Mouse (Mus musculus) urinary bladder, adult 2 months (tissue): ENCODE measurements around the gene Mfsd14a. TPM values are rescaled to one million over a fixed set of nuclear protein-coding genes. Genes with fewer than 3 reads are reported as not detected.
A peak's percentile ranks its signal among the peaks of the same experiment; 100 is the strongest.

Source experiments
- DNase-seq: peaks from one replicate; pipeline ENCODE4 v3.0.0; 2022; ENCODE audit warnings: low spot score
- polyA plus RNA-seq: library from polyadenylated mRNA; depleted of rRNA; stranded (reverse); fragments of >200 nt; gene quantifications from 2 replicates; pipeline ENCODE4 v1.2.3, GENCODE M21; 2012; rRNA removed

The Mfsd14a gene
- polyA plus RNA-seq, 1 experiment, result 49.0 TPM

- DNase-seq, result no peak
Measured at GRCm38 (mm10) chr3:116599705-116600104, 62.8 kb downstream of the Mfsd14a start.

DNA sequence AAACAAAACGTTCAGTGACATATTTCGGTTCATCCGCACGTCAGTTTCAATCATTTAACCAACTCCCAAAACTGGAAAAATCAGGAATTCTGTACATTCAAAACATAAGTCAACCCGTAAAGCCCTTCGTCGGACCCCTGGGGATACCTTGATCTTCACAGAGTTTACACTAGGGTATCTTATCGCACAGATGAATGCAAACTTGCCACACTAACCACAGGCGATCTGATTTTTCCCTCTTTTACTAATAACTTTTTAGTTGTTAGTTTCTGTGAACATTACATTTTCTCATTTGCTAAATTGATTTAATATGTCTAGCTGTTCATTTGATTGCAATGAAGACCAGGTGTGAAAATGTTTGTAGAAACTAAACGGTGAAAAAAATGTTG is 66.9 kb downstream of the Mfsd14a start:
- no peak for DNase-seq

GRCm38 (mm10) chr3:116594728-116595602 is 67.5 kb downstream of the Mfsd14a start, which contains the start of gene Sass6:
TSS of gene Sass6 (plus strand) at chr3:116594982.
- peak; percentile 95 for DNase-seq

- DNase-seq, result no peak
Measured at GRCm38 (mm10) chr3:116594076-116594727, 68.3 kb downstream of the Mfsd14a start.

DNA sequence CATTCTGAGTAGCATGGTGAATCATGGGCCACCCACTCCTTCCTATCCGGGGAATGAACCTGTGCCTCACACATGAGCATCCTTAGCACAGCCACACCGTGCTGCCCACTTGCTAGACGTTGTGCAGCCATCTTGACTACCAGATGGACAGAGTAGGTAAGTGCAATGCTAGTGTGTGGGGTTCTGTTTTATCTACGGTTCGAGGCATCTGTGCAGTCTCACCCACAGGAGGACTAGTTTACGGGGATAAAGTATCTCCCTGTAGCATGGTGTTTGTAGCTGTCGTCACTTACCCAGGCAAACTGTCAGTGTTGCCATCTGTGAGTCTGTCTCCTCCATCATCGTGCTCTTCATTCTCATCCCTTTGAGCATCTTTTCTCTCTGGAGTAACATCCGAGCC is 80.3 kb downstream of the Mfsd14a start:
- no peak for DNase-seq

Other genes with a start within 250 kb of the Mfsd14a start
- 6.3 and 6.6 TPM in 2 replicates for gene Cdc14a, start 238.6 kb downstream of the Mfsd14a start, polyA plus RNA-seq
- 40.4 and 42.2 TPM in 2 replicates for gene Rtca, start 154.5 kb downstream of the Mfsd14a start, polyA plus RNA-seq
- gene Dbt, start 149.6 kb downstream of the Mfsd14a start, polyA plus RNA-seq, result 21.2 and 22.7 TPM in 2 replicates
- 0.32 and 0.50 TPM in 2 replicates for gene Lrrc39, start 99.7 kb downstream of the Mfsd14a start, polyA plus RNA-seq
- 3.2 and 3.9 TPM in 2 replicates for gene Sass6, start 67.7 kb downstream of the Mfsd14a start, polyA plus RNA-seq
- gene Trmt13, start 48.1 kb downstream of the Mfsd14a start, polyA plus RNA-seq, result 23.2 and 23.3 TPM in 2 replicates
- gene Gm43191, start 18.6 kb upstream of the Mfsd14a start, polyA plus RNA-seq, result not detected in 2 replicates
- gene Slc35a3, start 50.2 kb upstream of the Mfsd14a start, polyA plus RNA-seq, result 14.3 and 17.1 TPM in 2 replicates
- 17.3 and 27.2 TPM in 2 replicates for gene Agl, start 145.5 kb upstream of the Mfsd14a start, polyA plus RNA-seq
- gene Frrs1, start 196.8 kb upstream of the Mfsd14a start, polyA plus RNA-seq, result 14.6 and 15.3 TPM in 2 replicates